Mouse (Mus musculus): ENCODE results near the gene Mdh1b. TPM values are rescaled to one million over a fixed set of nuclear protein-coding genes. Genes with fewer than 3 reads are reported as not detected.

Mdh1b gene
- polyA plus RNA-seq, 1 experiment from 2014 or later: 0.23 TPM

Other genes with a start within 250 kb of the Mdh1b start
- not detected in 2 replicates for gene Gm39653, start 114.3 kb downstream of the Mdh1b start, polyA plus RNA-seq (2015; fragmentation: Nextera tagmentation; extraction: Ambion mirVana)
- gene Dytn, start 43.4 kb downstream of the Mdh1b start, polyA plus RNA-seq (2015; fragmentation: Nextera tagmentation; extraction: Ambion mirVana): not detected in 2 replicates
- 62.3 and 65.4 TPM in 2 replicates for gene Fastkd2, start 296 bp upstream of the Mdh1b start, polyA plus RNA-seq (2015; fragmentation: Nextera tagmentation; extraction: Ambion mirVana)
- gene 4933402D24Rik, start 38.9 kb upstream of the Mdh1b start, polyA plus RNA-seq (2015; fragmentation: Nextera tagmentation; extraction: Ambion mirVana): 0.09 TPM in 1 of 2 replicates, not detected in the other